Mouse (Mus musculus): ENCODE measurements at regions not wholly inside any gene's neighbourhood (a gene's known extent, or its start where the extent isn't known, plus 50 kb on each side); places are given as distances from the start of the nearest gene placed in this dataset.

GRCm38 (mm10) chr1:137130264-137130663 is 170.0 kb upstream of the Nr5a2 start:
- H3K9ac ChIP-seq (ENCODE audit: insufficient read depth, low read depth), result no peak overlapping the region
- no peak overlapping the region for H3K4me3 ChIP-seq (replicated peaks in 1 of 3; ENCODE audit: low read depth in 2 of 3, low read length in 2 of 3, poor library complexity in 1 of 3)
- H3K9me3 ChIP-seq (replicated peaks; ENCODE audit: low read length), result no peaks in the 10 kb centered on the region
- no peak overlapping the region for H3K4me2 ChIP-seq (ENCODE audit: insufficient read depth, low read depth, poor library complexity, severe bottlenecking)
- no peak for DNase-seq (ENCODE audit: extremely low read depth)
- dilution Hi-C loops (cut with MboI; ENCODE audit: extremely low pct_ligation_motif_present, extremely low pct_unique_long_range_greater_than_20kb, low sequenced_read_pairs) (no loop called here), in situ Hi-C loops (cut with MboI; ENCODE audit: low pct_ligation_motif_present, low pct_unique_long_range_greater_than_20kb, low sequenced_read_pairs) (no loop called here)
- H3K79me2 ChIP-seq (replicated peaks; ENCODE audit: control insufficient read depth, extremely low read depth, insufficient read depth, poor library complexity, severe bottlenecking), result no peaks in the 10 kb centered on the region
- H3K36me3 ChIP-seq (replicated peaks in 1 of 2; ENCODE audit: control insufficient read depth in 1 of 2, insufficient read depth in 1 of 2, low read length in 1 of 2), result no peaks in the 10 kb centered on the region
- no peak for TF ChIP-seq ETS1 (conservative IDR thresholded peaks at IDR 0.05; ENCODE audit: low read depth, low read length)
- no peak for TF ChIP-seq GABPA (IDR thresholded peaks at IDR 0.05; ENCODE audit: insufficient replicate concordance, low read depth, low read length)
- TF ChIP-seq USF2 (conservative IDR thresholded peaks at IDR 0.05; ENCODE audit: low read depth, low read length), result no peak
- no peak for TF ChIP-seq ZC3H11A (IDR thresholded peaks at IDR 0.05; ENCODE audit: low read depth, low read length)
- TF ChIP-seq KAT2A (IDR thresholded peaks at IDR 0.05; ENCODE audit: insufficient replicate concordance, low read length), result no peak
- TF ChIP-seq E2F4 (IDR thresholded peaks at IDR 0.05; ENCODE audit: insufficient replicate concordance, low read depth, low read length), result no peak
- no peak for TF ChIP-seq UBTF (IDR thresholded peaks at IDR 0.05; ENCODE audit: low read depth, low read length)
- TF ChIP-seq RAD21 (IDR thresholded peaks at IDR 0.05; ENCODE audit: low read depth, low read length), result no peak
- no peak for TF ChIP-seq TBP (conservative IDR thresholded peaks at IDR 0.05; ENCODE audit: low read depth, low read length)
- no peak for TF ChIP-seq SMC3 (IDR thresholded peaks at IDR 0.05; ENCODE audit: low read depth, low read length)
- TF ChIP-seq NELFE (IDR thresholded peaks at IDR 0.05; ENCODE audit: low read depth, low read length), result no peak
- no peak for TF ChIP-seq MAFK (IDR thresholded peaks at IDR 0.05; ENCODE audit: insufficient replicate concordance, low read length)
- TF ChIP-seq TCF12 (IDR thresholded peaks at IDR 0.05; ENCODE audit: low read depth, low read length), result no peak
- TF ChIP-seq MAZ (IDR thresholded peaks at IDR 0.05; ENCODE audit: low read depth, low read length), result no peak
- no peak for TF ChIP-seq CHD2 (IDR thresholded peaks at IDR 0.05; ENCODE audit: low read length)
- TF ChIP-seq PAX5 (IDR thresholded peaks at IDR 0.05; ENCODE audit: low read length), result no peak
- TF ChIP-seq POLR2AphosphoS2 (IDR thresholded peaks at IDR 0.05; ENCODE audit: low read depth, low read length), result no peak
- no peak for TF ChIP-seq SIN3A (IDR thresholded peaks at IDR 0.05; ENCODE audit: low read length)
- no peak for TF ChIP-seq JUN (IDR thresholded peaks at IDR 0.05; ENCODE audit: insufficient read depth, low read depth, low read length)
- H3K27ac ChIP-seq (ENCODE audit: insufficient read depth, low read depth), result no peak overlapping the region
- H3K27me3 ChIP-seq (replicated peaks), result no peaks in the 10 kb centered on the region
- H3K4me1 ChIP-seq (ENCODE audit: control insufficient read depth in 1 of 2, insufficient read depth in 2 of 2), result no peaks in the 10 kb centered on the region

GRCm38 (mm10) chr1:137129116-137129515 is 168.9 kb upstream of the Nr5a2 start:
- DNase-seq (ENCODE audit: extremely low read depth), result no peak
- Histone ChIP-seq H3K4me2 (ENCODE audit: insufficient read depth, low read depth, poor library complexity, severe bottlenecking) (no peak overlapping the region), H3K4me1 (ENCODE audit: control insufficient read depth in 1 of 2, insufficient read depth in 2 of 2) (no peaks in the 10 kb centered on the region), H3K9me3 (replicated peaks; ENCODE audit: low read length) (no peaks in the 10 kb centered on the region), H3K4me3 (replicated peaks in 1 of 3; ENCODE audit: low read depth in 2 of 3, low read length in 2 of 3, poor library complexity in 1 of 3) (no peak overlapping the region), H3K79me2 (replicated peaks; ENCODE audit: control insufficient read depth, extremely low read depth, insufficient read depth, poor library complexity, severe bottlenecking) (no peaks in the 10 kb centered on the region), H3K27ac (ENCODE audit: insufficient read depth, low read depth) (no peak overlapping the region), H3K9ac (ENCODE audit: insufficient read depth, low read depth) (no peak overlapping the region), H3K36me3 (replicated peaks in 1 of 2; ENCODE audit: control insufficient read depth in 1 of 2, insufficient read depth in 1 of 2, low read length in 1 of 2) (no peaks in the 10 kb centered on the region), H3K27me3 (replicated peaks) (no peaks in the 10 kb centered on the region)
- TF ChIP-seq ELF1 (IDR thresholded peaks at IDR 0.05; ENCODE audit: low read depth, low read length), result no peak
- TF ChIP-seq MYC (IDR thresholded peaks at IDR 0.05; ENCODE audit: low read depth, low read length), result no peak
- TF ChIP-seq POLR2A (IDR thresholded peaks at IDR 0.05; ENCODE audit: low read depth, low read length), result no peak
- TF ChIP-seq CHD2 (IDR thresholded peaks at IDR 0.05; ENCODE audit: low read length), result no peak
- TF ChIP-seq UBTF (IDR thresholded peaks at IDR 0.05; ENCODE audit: low read depth, low read length), result no peak
- TF ChIP-seq GABPA (IDR thresholded peaks at IDR 0.05; ENCODE audit: insufficient replicate concordance, low read depth, low read length), result no peak
- no peak for TF ChIP-seq EP300 (IDR thresholded peaks at IDR 0.05; ENCODE audit: low read length)
- no peak for TF ChIP-seq E2F4 (IDR thresholded peaks at IDR 0.05; ENCODE audit: insufficient replicate concordance, low read depth, low read length)
- TF ChIP-seq ZC3H11A (IDR thresholded peaks at IDR 0.05; ENCODE audit: low read depth, low read length), result no peak
- TF ChIP-seq CHD1 (IDR thresholded peaks at IDR 0.05; ENCODE audit: low read depth, low read length), result no peak
- no peak for TF ChIP-seq HCFC1 (IDR thresholded peaks at IDR 0.05; ENCODE audit: low read depth, low read length)
- no peak for TF ChIP-seq CTCF (conservative IDR thresholded peaks at IDR 0.05 in 1 of 2, IDR thresholded peaks at IDR 0.05 in 1 of 2; ENCODE audit: low read depth in 2 of 2, low read length in 2 of 2)
- TF ChIP-seq BHLHE40 (IDR thresholded peaks at IDR 0.05; ENCODE audit: low read depth, low read length), result no peak
- no peak for TF ChIP-seq PAX5 (IDR thresholded peaks at IDR 0.05; ENCODE audit: low read length)
- no peak for TF ChIP-seq MAFK (IDR thresholded peaks at IDR 0.05; ENCODE audit: insufficient replicate concordance, low read length)
- no peak for TF ChIP-seq IRF4 (IDR thresholded peaks at IDR 0.05; ENCODE audit: low read depth, low read length)
- TF ChIP-seq NELFE (IDR thresholded peaks at IDR 0.05; ENCODE audit: low read depth, low read length), result no peak
- in situ Hi-C loops (cut with MboI; ENCODE audit: low pct_ligation_motif_present, low pct_unique_long_range_greater_than_20kb, low sequenced_read_pairs) (no loop called here), dilution Hi-C loops (cut with MboI; ENCODE audit: extremely low pct_ligation_motif_present, extremely low pct_unique_long_range_greater_than_20kb, low sequenced_read_pairs) (no loop called here)
